Mouse (Mus musculus): ENCODE measurements around the gene Kcnq2.

Gene Kcnq2

GRCm38 (mm10) chr2:181058193-181058592 is 76.9 kb downstream of the Kcnq2 start:
- Histone ChIP-seq H3K27me3 (ENCODE audit: insufficient read depth, low read length) (peaks cover 39% of the 10 kb centered on the region), H3K36me3 (ENCODE audit: insufficient read depth, low read length) (no peaks in the 10 kb centered on the region), H3K4me3 (replicated peaks; ENCODE audit: low read length) (no peak overlapping the region), H3K4me1 (replicated peaks; ENCODE audit: low read depth, low read length) (peaks cover 9% of the 10 kb centered on the region; the same call in 1 of the 2 replicates), H3K9me3 (ENCODE audit: low read length) (no peaks in the 10 kb centered on the region)
- no peak for TF ChIP-seq POU5F1 (IDR thresholded peaks at IDR 0.05; ENCODE audit: borderline replicate concordance, low read length)
- TF ChIP-seq CTCF (conservative IDR thresholded peaks at IDR 0.05; ENCODE audit: low read length) = no peak
- TF ChIP-seq NANOG (IDR thresholded peaks at IDR 0.05; ENCODE audit: borderline replicate concordance, low read length) = no peak

GRCm38 (mm10) chr2:181057341-181057740 is 77.8 kb downstream of the Kcnq2 start:
- Histone ChIP-seq H3K36me3 (ENCODE audit: insufficient read depth, low read length) (no peaks in the 10 kb centered on the region), H3K27me3 (ENCODE audit: insufficient read depth, low read length) (peaks cover 39% of the 10 kb centered on the region), H3K4me1 (replicated peaks; ENCODE audit: low read depth, low read length) (peaks cover 9% of the 10 kb centered on the region; the same call in 1 of the 2 replicates), H3K9me3 (ENCODE audit: low read length) (no peaks in the 10 kb centered on the region), H3K4me3 (replicated peaks; ENCODE audit: low read length) (no peak overlapping the region)
- TF ChIP-seq POU5F1 (IDR thresholded peaks at IDR 0.05; ENCODE audit: borderline replicate concordance, low read length) (no peak), CTCF (conservative IDR thresholded peaks at IDR 0.05; ENCODE audit: low read length) (no peak), NANOG (IDR thresholded peaks at IDR 0.05; ENCODE audit: borderline replicate concordance, low read length) (no peak)

- Histone ChIP-seq H3K36me3 (ENCODE audit: insufficient read depth, low read length) (no peaks in the 10 kb centered on the region), H3K4me3 (replicated peaks; ENCODE audit: low read length) (no peak overlapping the region), H3K9me3 (ENCODE audit: low read length) (no peaks in the 10 kb centered on the region), H3K4me1 (replicated peaks; ENCODE audit: low read depth, low read length) (peaks cover 7% of the 10 kb centered on the region; the same call in 1 of the 2 replicates), H3K27me3 (ENCODE audit: insufficient read depth, low read length) (peaks cover 46% of the 10 kb centered on the region)
- TF ChIP-seq NANOG (IDR thresholded peaks at IDR 0.05; ENCODE audit: borderline replicate concordance, low read length) = no peak
- no peak for TF ChIP-seq POU5F1 (IDR thresholded peaks at IDR 0.05; ENCODE audit: borderline replicate concordance, low read length)
- TF ChIP-seq CTCF (conservative IDR thresholded peaks at IDR 0.05; ENCODE audit: low read length) = no peak
Observed at GRCm38 (mm10) chr2:181052171-181052570, 82.9 kb downstream of the Kcnq2 start.

- peaks cover 35% of the 10 kb centered on the region for H3K27me3 ChIP-seq (ENCODE audit: insufficient read depth, low read length)
- TF ChIP-seq POU5F1 (IDR thresholded peaks at IDR 0.05; ENCODE audit: borderline replicate concordance, low read length) (no peak), CTCF (conservative IDR thresholded peaks at IDR 0.05; ENCODE audit: low read length) (no peak)
- peaks cover 3% of the 10 kb centered on the region for H3K4me1 ChIP-seq (replicated peaks; ENCODE audit: low read depth, low read length)
- no peak overlapping the region for H3K4me3 ChIP-seq (replicated peaks; ENCODE audit: low read length)
- H3K36me3 ChIP-seq (ENCODE audit: insufficient read depth, low read length) = no peaks in the 10 kb centered on the region
- no peaks in the 10 kb centered on the region for H3K9me3 ChIP-seq (ENCODE audit: low read length)
Observed at GRCm38 (mm10) chr2:181048986-181049385, 86.1 kb downstream of the Kcnq2 start.

GRCm38 (mm10) chr2:181048252-181048945 is 86.7 kb downstream of the Kcnq2 start:
- TF ChIP-seq NANOG (IDR thresholded peaks at IDR 0.05; ENCODE audit: borderline replicate concordance, low read length) (no peak), CTCF (conservative IDR thresholded peaks at IDR 0.05; ENCODE audit: low read length) (no peak), POU5F1 (IDR thresholded peaks at IDR 0.05; ENCODE audit: borderline replicate concordance, low read length) (no peak)
- Histone ChIP-seq H3K4me3 (replicated peaks; ENCODE audit: low read length) (no peak overlapping the region), H3K27me3 (ENCODE audit: insufficient read depth, low read length) (peaks cover 39% of the 10 kb centered on the region), H3K36me3 (ENCODE audit: insufficient read depth, low read length) (no peaks in the 10 kb centered on the region), H3K9me3 (ENCODE audit: low read length) (no peaks in the 10 kb centered on the region), H3K4me1 (replicated peaks; ENCODE audit: low read depth, low read length) (peaks cover 8% of the 10 kb centered on the region)

- TF ChIP-seq NANOG (IDR thresholded peaks at IDR 0.05; ENCODE audit: borderline replicate concordance, low read length) (no peak), POU5F1 (IDR thresholded peaks at IDR 0.05; ENCODE audit: borderline replicate concordance, low read length) (no peak), CTCF (conservative IDR thresholded peaks at IDR 0.05; ENCODE audit: low read length) (no peak)
- no peaks in the 10 kb centered on the region for H3K36me3 ChIP-seq (ENCODE audit: insufficient read depth, low read length)
- H3K9me3 ChIP-seq (ENCODE audit: low read length) = no peaks in the 10 kb centered on the region
- H3K4me1 ChIP-seq (replicated peaks; ENCODE audit: low read depth, low read length) = peaks cover 40% of the 10 kb centered on the region
- no peak overlapping the region for H3K4me3 ChIP-seq (replicated peaks; ENCODE audit: low read length)
- peaks cover 54% of the 10 kb centered on the region for H3K27me3 ChIP-seq (ENCODE audit: insufficient read depth, low read length)
Observed at GRCm38 (mm10) chr2:181044001-181044400, 91.1 kb downstream of the Kcnq2 start.

- TF ChIP-seq POU5F1 (IDR thresholded peaks at IDR 0.05; ENCODE audit: borderline replicate concordance, low read length) = no peak
- TF ChIP-seq NANOG (IDR thresholded peaks at IDR 0.05; ENCODE audit: borderline replicate concordance, low read length) = no peak
- Histone ChIP-seq H3K9me3 (ENCODE audit: low read length) (no peaks in the 10 kb centered on the region), H3K4me3 (replicated peaks; ENCODE audit: low read length) (no peak within 1 kb of the TSS), H3K27me3 (ENCODE audit: insufficient read depth, low read length) (peaks cover 56% of the 10 kb centered on the region), H3K4me1 (replicated peaks; ENCODE audit: low read depth, low read length) (peaks cover 44% of the 10 kb centered on the region), H3K36me3 (ENCODE audit: insufficient read depth, low read length) (no peaks in the 10 kb centered on the region)
Observed at GRCm38 (mm10) chr2:181043437-181043836, 91.7 kb downstream of the Kcnq2 start, which contains the start of gene Chrna4. TSS of gene Chrna4 (minus strand) at chr2:181043546.

- Histone ChIP-seq H3K36me3 (ENCODE audit: insufficient read depth, low read length) (no peaks in the 10 kb centered on the region), H3K27me3 (ENCODE audit: insufficient read depth, low read length) (peaks cover 63% of the 10 kb centered on the region), H3K9me3 (ENCODE audit: low read length) (no peaks in the 10 kb centered on the region), H3K4me3 (replicated peaks; ENCODE audit: low read length) (no peak overlapping the region), H3K4me1 (replicated peaks; ENCODE audit: low read depth, low read length) (peaks cover 50% of the 10 kb centered on the region)
- TF ChIP-seq NANOG (IDR thresholded peaks at IDR 0.05; ENCODE audit: borderline replicate concordance, low read length) = no peak
- TF ChIP-seq CTCF (conservative IDR thresholded peaks at IDR 0.05; ENCODE audit: low read length) = no peak
- no peak for TF ChIP-seq POU5F1 (IDR thresholded peaks at IDR 0.05; ENCODE audit: borderline replicate concordance, low read length)
Observed at GRCm38 (mm10) chr2:181042376-181042775, 92.7 kb downstream of the Kcnq2 start.

- Histone ChIP-seq H3K36me3 (ENCODE audit: insufficient read depth, low read length) (no peaks in the 10 kb centered on the region), H3K9me3 (ENCODE audit: low read length) (no peaks in the 10 kb centered on the region), H3K27me3 (ENCODE audit: insufficient read depth, low read length) (peaks cover 65% of the 10 kb centered on the region), H3K4me3 (replicated peaks; ENCODE audit: low read length) (no peak overlapping the region; the same call in 1 of the 2 replicates), H3K4me1 (replicated peaks; ENCODE audit: low read depth, low read length) (peaks cover 50% of the 10 kb centered on the region)
- TF ChIP-seq POU5F1 (IDR thresholded peaks at IDR 0.05; ENCODE audit: borderline replicate concordance, low read length) (no peak), NANOG (IDR thresholded peaks at IDR 0.05; ENCODE audit: borderline replicate concordance, low read length) (no peak), CTCF (conservative IDR thresholded peaks at IDR 0.05; ENCODE audit: low read length) (no peak)
Observed at GRCm38 (mm10) chr2:181041941-181042340, 93.2 kb downstream of the Kcnq2 start.

Data from E14TG2a.4 (cell line).